11 mouse cellular contexts compared by ENCODE assay signal in the genomic region with DNA sequence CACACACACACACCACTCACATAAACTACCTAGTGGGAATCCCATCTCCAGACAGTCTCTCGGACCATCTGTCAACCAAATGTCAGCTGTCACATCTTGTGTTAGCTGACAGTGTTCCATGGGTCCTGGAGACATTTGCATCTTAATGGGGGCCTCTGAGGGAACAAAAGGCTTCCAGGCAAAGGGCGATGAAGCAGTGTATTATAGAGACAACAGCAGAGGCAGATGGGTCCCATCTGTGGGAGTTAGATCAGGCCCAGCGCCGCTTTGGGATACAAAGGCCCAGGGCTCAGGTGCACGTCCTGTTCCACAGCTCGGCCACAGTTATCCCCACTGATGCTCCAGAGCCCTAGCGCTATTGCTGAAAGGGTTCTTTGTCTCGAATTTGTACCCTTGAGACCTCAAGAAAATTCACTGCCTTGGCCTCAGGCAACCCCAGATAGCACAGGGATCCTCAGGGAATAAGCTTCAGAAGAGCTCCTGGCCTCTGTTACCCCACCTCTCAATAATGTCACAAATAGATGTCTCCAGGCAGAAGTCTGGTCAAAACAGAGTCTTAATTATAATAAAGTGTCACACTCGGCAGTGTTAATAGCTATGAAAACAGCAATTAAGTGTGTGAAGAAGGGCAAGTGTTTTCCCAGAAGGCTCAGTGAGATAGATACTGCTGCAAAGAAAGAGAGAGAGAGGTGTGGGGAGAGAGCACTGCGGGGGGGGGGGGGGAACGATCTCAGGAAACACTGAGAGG.
DNase-seq lines count a peak whose midpoint lies in the region; ATAC-seq and TF ChIP-seq lines count a peak whose summit lies in the region.
"Had no signal": no experiment of that assay in that cellular context is flagged by ENCODE, and none has a peak within 500 bp of the region (broad histone marks: within the 10 kb centered on the region; RNA-seq: fewer than 3 reads in every experiment).

No protein-coding gene starts in this region.

- intact Hi-C loops in gastrocnemius, postnatal 14 days (cut with DNase I; ENCODE audit: low total_unique reads), result no loop called here

- no peaks in the 10 kb centered on the region for H3K36me3 ChIP-seq in ES-E14 (ENCODE audit: control insufficient read depth, insufficient read depth, low read length, poor library complexity, severe bottlenecking)
- no peaks in the 10 kb centered on the region for H3K36me3 ChIP-seq in hindbrain, embryonic 11.5 days (ENCODE audit: control insufficient read depth, insufficient read depth, low read length)
- no peaks in the 10 kb centered on the region for H3K36me3 ChIP-seq in midbrain, embryonic 16.5 days (ENCODE audit: control insufficient read depth, insufficient read depth, low read length)

- H3K4me3 ChIP-seq in ES-E14 (ENCODE audit: insufficient read depth in 1 of 2, low read depth in 1 of 2, low read length in 2 of 2, poor library complexity in 1 of 2, severe bottlenecking in 1 of 2), result no peak overlapping the region
- no peak overlapping the region for H3K4me3 ChIP-seq in hindbrain, embryonic 11.5 days (ENCODE audit: low read depth, low read length)
- H3K4me3 ChIP-seq in midbrain, embryonic 16.5 days (ENCODE audit: low read depth, low read length), result no peak overlapping the region

- no peak overlapping the region for H3K27ac ChIP-seq in ES-E14 (ENCODE audit: insufficient read depth, low read depth, low read length, poor library complexity, severe bottlenecking)
- H3K27ac ChIP-seq in hindbrain, embryonic 11.5 days (ENCODE audit: low read depth, low read length), result peak overlapping the region; percentile 85
- peak overlapping the region; percentile 36; the same call in 1 of the 2 replicates for H3K27ac ChIP-seq in midbrain, embryonic 16.5 days (ENCODE audit: low read length)
- H3K27ac ChIP-seq: kidney, postnatal 0 days had no signal

- H3K4me1 ChIP-seq in ES-E14 (ENCODE audit: control insufficient read depth in 2 of 2, insufficient read depth in 2 of 2, low read length in 2 of 2, poor library complexity in 1 of 2), result peaks cover 4 to 5% of the 10 kb centered on the region in 2 experiments; a peak in 1 of 4 replicates
- H3K4me1 ChIP-seq in hindbrain, embryonic 11.5 days (replicated peaks; ENCODE audit: control insufficient read depth, insufficient read depth, low read length), result peaks cover 4% of the 10 kb centered on the region; the same call in 1 of the 2 replicates
- H3K4me1 ChIP-seq in midbrain, embryonic 16.5 days (ENCODE audit: control insufficient read depth, insufficient read depth, low read length), result peaks cover 9% of the 10 kb centered on the region; the same call in 1 of the 2 replicates

- H3K4me2 ChIP-seq in hindbrain, embryonic 11.5 days (replicated peaks; ENCODE audit: low read depth, low read length), result no peak overlapping the region
- H3K4me2 ChIP-seq in midbrain, embryonic 16.5 days (ENCODE audit: low read length), result no peak overlapping the region

- 12% methylated on average over 10 of the region's 11 CpGs for WGBS in hindbrain, embryonic 11.5 days
- 6% methylated on average over 9 of the region's 11 CpGs for WGBS in midbrain, embryonic 16.5 days

- no peak overlapping the region for H3K9ac ChIP-seq in ES-E14 (ENCODE audit: insufficient read depth, low read depth, low read length, poor library complexity, severe bottlenecking)
- no peak overlapping the region for H3K9ac ChIP-seq in hindbrain, embryonic 11.5 days (ENCODE audit: low read depth, low read length)
- H3K9ac ChIP-seq in midbrain, embryonic 16.5 days (ENCODE audit: low read depth, low read length), result no peak overlapping the region

- H3K27me3 ChIP-seq in hindbrain, embryonic 11.5 days (ENCODE audit: control insufficient read depth, insufficient read depth, low read length), result no peaks in the 10 kb centered on the region
- H3K27me3 ChIP-seq in midbrain, embryonic 16.5 days (ENCODE audit: control insufficient read depth, insufficient read depth, low read depth, low read length), result no peaks in the 10 kb centered on the region

- peak; percentile 96 for ATAC-seq in hindbrain, embryonic 11.5 days (ENCODE audit: low FRiP score)
- ATAC-seq in midbrain, embryonic 16.5 days, result peak; percentile 70; the same call in 1 of the 2 replicates

- no peaks in the 10 kb centered on the region for H3K9me3 ChIP-seq in ES-E14 (ENCODE audit: control insufficient read depth, insufficient read depth, low read depth, low read length)
- no peaks in the 10 kb centered on the region for H3K9me3 ChIP-seq in hindbrain, embryonic 11.5 days (ENCODE audit: control insufficient read depth, low read length)
- no peaks in the 10 kb centered on the region for H3K9me3 ChIP-seq in midbrain, embryonic 16.5 days (replicated peaks; ENCODE audit: control insufficient read depth, low read length, poor library complexity, severe bottlenecking)

- DNase-seq in ES-E14 (ENCODE audit: low read depth, low spot score), result peak; percentile 63
- peak; percentile 52 for DNase-seq in embryo, embryonic 9.5 days (ENCODE audit: extremely low spot score)
- peak; percentile 84 for DNase-seq in hindbrain, embryonic 11.5 days (ENCODE audit: low spot score)
- DNase-seq in heart, postnatal 4 days, result no peak
- no peak for DNase-seq in right cerebral cortex, postnatal 36 days (ENCODE audit: low spot score in 2 of 2)
- DNase-seq in gastrocnemius, postnatal 14 days, result no peak
- no peak for DNase-seq in gastrocnemius, postnatal 10 days
- DNase-seq: gastrocnemius, postnatal 36 days; heart, postnatal 10 days had no signal

- in situ Hi-C loops in ES-E14 (cut with MboI; ENCODE audit: low sequenced_read_pairs in 2 of 2, unreplicated experiment in 2 of 2), result no loop called here

TF ChIP-seq in ES-E14, 5 proteins besides CTCF, POLR2A, EP300 and RAD21:
- TF ChIP-seq ZNF384 (IDR thresholded peaks at IDR 0.05; ENCODE audit: low read depth, low read length) (no peak), ZC3H11A (IDR thresholded peaks at IDR 0.05; ENCODE audit: borderline replicate concordance, low read depth, low read length) (no peak), CHD2 (IDR thresholded peaks at IDR 0.05; ENCODE audit: low read depth, low read length) (no peak), MAFK (IDR thresholded peaks at IDR 0.05; ENCODE audit: insufficient read depth, low read depth, low read length) (no peak), HCFC1 (IDR thresholded peaks at IDR 0.05; ENCODE audit: borderline replicate concordance, insufficient read depth, low read length) (no peak)

Comparison
In these comparisons a context has a peak if more than half of its experiments do, and no peak if none do; other contexts are left out.
1. DNase-seq: peak in ES-E14 (single experiment), embryo, embryonic 9.5 days (single experiment) and hindbrain, embryonic 11.5 days (single experiment); none in heart, postnatal 4 days (single experiment), right cerebral cortex, postnatal 36 days (0 of 2), gastrocnemius, postnatal 14 days (single experiment) and gastrocnemius, postnatal 10 days (single experiment).